Mouse (Mus musculus) liver, adult 2 months (tissue): ENCODE data around the gene Sdr9c7.

ENCODE experiments used
- CTCF ChIP-seq: fragments of 200-500 bp; IDR thresholded peaks from 2 replicates; pipeline ENCODE4 v1.5.1; 2011; ENCODE audit warnings: low read depth, low read length, control low read depth
- POLR2A ChIP-seq: fragments of 200-500 bp; IDR thresholded peaks from 2 replicates; pipeline ENCODE4 v1.6.1; 2011; ENCODE audit warnings: low read length, control low read depth; ENCODE audit not compliant: insufficient read depth; ENCODE audit errors: extremely low read depth

GRCm38 (mm10) chr10:127949596-127950130 lies 51.3 kb downstream of the Sdr9c7 start:
- no peak for TF ChIP-seq CTCF
- TF ChIP-seq POLR2A, result no peak
